Mouse (Mus musculus) liver, adult 2 months (tissue): Measurements from ENCODE around the gene Ctso.

Experiments
- CTCF ChIP-seq: fragments of 200-500 bp; IDR thresholded peaks from 2 replicates; pipeline ENCODE4 v1.5.1; 2011; ENCODE audit warnings: low read depth, low read length, control low read depth
- POLR2A ChIP-seq: fragments of 200-500 bp; IDR thresholded peaks from 2 replicates; pipeline ENCODE4 v1.6.1; 2011; ENCODE audit warnings: low read length, control low read depth; ENCODE audit not compliant: insufficient read depth; ENCODE audit errors: extremely low read depth

GRCm38 (mm10) chr3:81933348-81933747 is 947 bp downstream of the Ctso start:
- TF ChIP-seq POLR2A, result no peak
- no peak for TF ChIP-seq CTCF
